Mouse (Mus musculus) spleen, postnatal 10 days (tissue): ENCODE results near the gene Ctnnbip1.
A peak's percentile ranks its signal among the peaks of the same experiment; 100 is the strongest.

ENCODE experiments used
- DNase-seq, 2 experiments: peaks; one replicate each; pipeline ENCODE4 v3.0.0; 2021 to 2022; ENCODE audit warnings: low spot score in 2 of 2

The Ctnnbip1 gene

GRCm38 (mm10) chr4:149517868-149518340 is at the start of gene Ctnnbip1:
Ctnnbip1 (plus strand) TSS chr4:149518236.
- peak; percentile 75 to 94 for DNase-seq

GRCm38 (mm10) chr4:149469557-149469956 is 48.5 kb upstream of the Ctnnbip1 start:
- DNase-seq: no peak

- no peak for DNase-seq
These were observed 42.9 kb upstream of the Ctnnbip1 start for GRCm38 (mm10) chr4:149475096-149475495.

- no peak for DNase-seq
These were observed 41.0 kb upstream of the Ctnnbip1 start, which contains the start of gene Tmem274 for GRCm38 (mm10) chr4:149477078-149477477. Tmem274 (plus strand) TSS chr4:149477378.

GRCm38 (mm10) chr4:149484566-149484965 is 33.5 kb upstream of the Ctnnbip1 start:
- no peak for DNase-seq

- peak; percentile 79 to 91 for DNase-seq
These were observed 32.8 kb upstream of the Ctnnbip1 start, which contains the start of the genes Nmnat1 and Lzic for GRCm38 (mm10) chr4:149485053-149485824. Nmnat1 (minus strand) TSS chr4:149485202. Lzic (plus strand) TSS chr4:149485229.

GRCm38 (mm10) chr4:149485825-149486206 is 32.2 kb upstream of the Ctnnbip1 start:
- peak in 1 of 2 experiments; percentile 28 for DNase-seq

GRCm38 (mm10) chr4:149487729-149488128 is 30.3 kb upstream of the Ctnnbip1 start:
- DNase-seq: no peak

- DNase-seq: no peak
These were observed 28.4 kb upstream of the Ctnnbip1 start for GRCm38 (mm10) chr4:149489415-149490240.

- DNase-seq: no peak
These were observed 26.9 kb upstream of the Ctnnbip1 start for GRCm38 (mm10) chr4:149491151-149491550.

GRCm38 (mm10) chr4:149496612-149497011 is 21.4 kb upstream of the Ctnnbip1 start:
- DNase-seq: no peak

GRCm38 (mm10) chr4:149498901-149499300 is 19.1 kb upstream of the Ctnnbip1 start:
- DNase-seq: no peak

- DNase-seq: no peak
These were observed 18.2 kb upstream of the Ctnnbip1 start for GRCm38 (mm10) chr4:149499790-149500189.

- DNase-seq: no peak
These were observed 13.7 kb upstream of the Ctnnbip1 start for GRCm38 (mm10) chr4:149504363-149504762.

- DNase-seq: no peak
These were observed 13.2 kb upstream of the Ctnnbip1 start for GRCm38 (mm10) chr4:149504858-149505257.

GRCm38 (mm10) chr4:149505261-149505967 is 12.6 kb upstream of the Ctnnbip1 start:
- DNase-seq: no peak

GRCm38 (mm10) chr4:149506904-149507303 is 11.1 kb upstream of the Ctnnbip1 start:
- no peak for DNase-seq

- no peak for DNase-seq
These were observed 6.8 kb upstream of the Ctnnbip1 start for GRCm38 (mm10) chr4:149511221-149511646.

- DNase-seq: no peak
These were observed 6.0 kb upstream of the Ctnnbip1 start for GRCm38 (mm10) chr4:149512072-149512471.

- no peak for DNase-seq
These were observed 2.3 kb upstream of the Ctnnbip1 start for GRCm38 (mm10) chr4:149515706-149516105.

GRCm38 (mm10) chr4:149518351-149519220 is 550 bp downstream of the Ctnnbip1 start:
- DNase-seq: peak; percentile 7 to 29
